Mouse (Mus musculus): ENCODE measurements around the gene Ace. TPM values are rescaled to one million over a fixed set of nuclear protein-coding genes. Genes with fewer than 3 reads are reported as not detected.
A peak's percentile ranks its signal among the peaks of the same experiment; 100 is the strongest.
"Not testable (repeated sequence)": the region's sequence is repeated elsewhere in the genome, so short reads cannot be mapped to it uniquely, and the experiment has no call there.

Ace gene
- polyA plus RNA-seq, 1 experiment = 1.3 TPM

DNA sequence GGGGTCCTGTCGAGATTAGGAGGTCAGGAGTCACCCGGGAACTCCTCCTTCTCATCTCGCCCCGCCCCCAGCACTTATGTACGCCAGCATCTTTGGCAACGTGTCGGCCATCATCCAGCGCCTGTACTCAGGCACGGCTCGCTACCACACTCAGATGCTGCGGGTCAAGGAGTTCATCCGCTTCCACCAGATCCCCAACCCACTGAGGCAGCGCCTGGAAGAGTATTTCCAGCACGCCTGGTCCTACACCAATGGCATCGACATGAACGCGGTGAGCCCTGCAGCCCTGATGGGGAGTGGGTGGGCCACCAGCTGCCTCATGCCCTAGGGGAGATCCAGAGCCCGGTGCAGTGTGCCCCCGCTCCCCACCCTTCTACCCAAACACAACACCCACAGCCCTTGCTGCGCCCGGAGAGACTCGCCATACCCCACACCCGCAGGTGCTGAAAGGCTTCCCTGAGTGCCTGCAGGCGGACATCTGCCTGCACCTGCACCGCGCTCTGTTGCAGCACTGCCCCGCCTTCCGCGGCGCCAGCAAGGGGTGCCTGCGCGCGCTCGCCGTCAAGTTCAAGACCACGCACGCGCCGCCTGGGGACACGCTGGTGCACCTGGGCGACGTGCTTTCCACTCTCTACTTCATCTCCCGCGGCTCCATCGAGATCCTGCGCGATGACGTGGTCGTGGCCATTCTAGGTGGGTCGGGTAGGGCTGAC is 52.5 kb downstream of the Ace start:
- no peaks in the 10 kb centered on the region for H3K79me2 ChIP-seq (ENCODE audit: control insufficient read depth, insufficient read depth)
- H3K4me2 ChIP-seq (ENCODE audit: low read depth) = no peak overlapping the region
- no peak overlapping the region for H3ac ChIP-seq (ENCODE audit: control insufficient read depth, insufficient read length)
- peaks cover 82% of the 10 kb centered on the region for H3K27me3 ChIP-seq (ENCODE audit: control insufficient read depth, insufficient read depth, insufficient read length)
- H3K36me3 ChIP-seq (ENCODE audit: control insufficient read depth, insufficient read depth) = no peaks in the 10 kb centered on the region
- H3K4me3 ChIP-seq = no peak overlapping the region
- TF ChIP-seq CEBPB (IDR thresholded peaks at IDR 0.05; ENCODE audit: insufficient read depth, poor library complexity, severe bottlenecking) = no peak
- no peak for TF ChIP-seq USF1 (IDR thresholded peaks at IDR 0.05; ENCODE audit: low read depth)
- no peak for TF ChIP-seq TCF12 (IDR thresholded peaks at IDR 0.05; ENCODE audit: insufficient read depth, poor library complexity, severe bottlenecking)
- TF ChIP-seq REST (IDR thresholded peaks at IDR 0.05; ENCODE audit: insufficient read depth, insufficient read length) = no peak
- TF ChIP-seq SRF (IDR thresholded peaks at IDR 0.05; ENCODE audit: control insufficient read depth, insufficient read length, low read depth) = no peak
- TF ChIP-seq E2F4 (IDR thresholded peaks at IDR 0.05; ENCODE audit: insufficient read depth) = no peak
- no peak for TF ChIP-seq POLR2A (IDR thresholded peaks at IDR 0.05; ENCODE audit: insufficient read length, low read depth)
- TF ChIP-seq TCF3 (IDR thresholded peaks at IDR 0.05; ENCODE audit: insufficient read length, low read depth) = no peak
- TF ChIP-seq POLR2AphosphoS2 (IDR thresholded peaks at IDR 0.05; ENCODE audit: insufficient read length, low read depth) = no peak
- no peak for TF ChIP-seq MAX (IDR thresholded peaks at IDR 0.05; ENCODE audit: low read depth)
- no peak for TF ChIP-seq MYOG (IDR thresholded peaks at IDR 0.05; ENCODE audit: control insufficient read depth in 1 of 3, insufficient read depth in 1 of 3, insufficient read length in 2 of 3, low read depth in 2 of 3)
- no peak for TF ChIP-seq MYOD1 (IDR thresholded peaks at IDR 0.05; ENCODE audit: control insufficient read depth in 1 of 3, insufficient read length in 2 of 3, low read depth in 2 of 3)

DNA sequence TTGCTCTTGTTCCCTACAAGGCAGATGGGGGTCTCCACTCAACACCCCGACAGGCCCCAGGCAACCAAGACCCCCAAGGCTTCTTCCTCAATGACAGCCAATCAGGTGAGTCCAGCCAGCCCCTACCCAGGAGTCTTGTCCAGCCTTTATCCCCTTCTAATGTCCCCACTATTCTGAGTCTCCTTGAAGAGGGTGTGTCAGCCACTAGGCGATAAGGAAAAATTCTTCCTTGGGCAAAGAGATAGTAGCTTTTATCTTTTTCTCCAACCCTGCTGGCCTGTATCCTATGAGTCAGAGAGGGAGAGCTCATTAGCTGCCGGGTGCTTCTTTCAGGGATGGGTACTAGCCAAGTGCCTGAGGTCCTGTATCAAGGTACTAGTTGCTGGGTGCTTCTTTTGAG is 58.0 kb downstream of the Ace start:
- no peaks in the 10 kb centered on the region for H3K79me2 ChIP-seq (ENCODE audit: control insufficient read depth, insufficient read depth)
- H3K36me3 ChIP-seq (ENCODE audit: control insufficient read depth, insufficient read depth) = no peaks in the 10 kb centered on the region
- H3K4me3 ChIP-seq = no peak overlapping the region
- TF ChIP-seq USF1 (IDR thresholded peaks at IDR 0.05; ENCODE audit: low read depth) (no peak), MYOG (IDR thresholded peaks at IDR 0.05; ENCODE audit: control insufficient read depth in 1 of 3, insufficient read depth in 1 of 3, insufficient read length in 2 of 3, low read depth in 2 of 3) (no peak), CEBPB (IDR thresholded peaks at IDR 0.05; ENCODE audit: insufficient read depth, poor library complexity, severe bottlenecking) (no peak), TCF12 (IDR thresholded peaks at IDR 0.05; ENCODE audit: insufficient read depth, poor library complexity, severe bottlenecking) (no peak), E2F4 (IDR thresholded peaks at IDR 0.05; ENCODE audit: insufficient read depth) (no peak), SRF (IDR thresholded peaks at IDR 0.05; ENCODE audit: control insufficient read depth, insufficient read length, low read depth) (no peak), MAX (IDR thresholded peaks at IDR 0.05; ENCODE audit: low read depth) (no peak)
- H3K27me3 ChIP-seq (ENCODE audit: control insufficient read depth, insufficient read depth, insufficient read length) = peaks cover 47% of the 10 kb centered on the region
- H3K4me2 ChIP-seq (ENCODE audit: low read depth) = no peak overlapping the region
- H3ac ChIP-seq (ENCODE audit: control insufficient read depth, insufficient read length) = no peak overlapping the region

DNA sequence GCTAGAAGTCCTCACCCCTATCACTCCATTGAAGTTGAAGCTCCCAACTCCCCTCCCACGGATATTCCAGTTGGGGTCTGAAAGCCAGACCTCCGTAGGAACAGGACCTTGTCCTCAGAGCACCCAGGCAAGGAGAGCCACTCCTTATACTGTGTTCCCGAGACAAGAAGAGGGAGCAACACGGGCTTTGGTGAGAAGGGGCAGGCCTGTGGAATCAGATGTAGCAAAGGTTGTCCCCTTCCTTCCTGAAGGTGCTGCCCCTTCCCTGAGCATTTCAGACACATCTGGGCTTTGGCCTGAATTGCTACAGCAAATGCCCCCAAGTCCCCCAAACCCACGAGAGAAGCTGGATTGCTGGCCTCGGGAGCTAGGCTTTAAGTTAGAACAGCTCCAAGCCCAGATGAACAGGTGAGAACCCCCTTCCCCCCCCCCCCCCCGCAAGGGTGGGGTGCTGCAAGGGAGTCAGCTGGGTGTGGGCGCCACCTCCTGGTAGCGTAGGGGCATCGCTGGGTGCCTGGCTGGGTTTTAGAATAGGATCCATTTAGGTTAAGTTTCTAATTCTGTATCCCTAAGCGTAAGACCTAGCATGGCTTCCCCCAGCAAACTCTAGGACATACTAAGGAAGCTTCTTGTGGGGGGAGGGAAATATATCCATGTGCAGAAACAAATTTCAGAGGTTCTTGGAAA is 58.9 kb downstream of the Ace start:
- no peak overlapping the region for H3ac ChIP-seq (ENCODE audit: control insufficient read depth, insufficient read length)
- H3K4me2 ChIP-seq (ENCODE audit: low read depth) = no peak overlapping the region
- no peaks in the 10 kb centered on the region for H3K79me2 ChIP-seq (ENCODE audit: control insufficient read depth, insufficient read depth)
- TF ChIP-seq SRF (IDR thresholded peaks at IDR 0.05; ENCODE audit: control insufficient read depth, insufficient read length, low read depth) = no peak
- no peak for TF ChIP-seq TCF3 (IDR thresholded peaks at IDR 0.05; ENCODE audit: insufficient read length, low read depth)
- no peak for TF ChIP-seq MAX (IDR thresholded peaks at IDR 0.05; ENCODE audit: low read depth)
- peak in 1 of 3 experiments; percentile 61 for TF ChIP-seq MYOD1 (IDR thresholded peaks at IDR 0.05; ENCODE audit: control insufficient read depth in 1 of 3, insufficient read length in 2 of 3, low read depth in 2 of 3)
- TF ChIP-seq MYOG (IDR thresholded peaks at IDR 0.05; ENCODE audit: control insufficient read depth in 1 of 3, insufficient read depth in 1 of 3, insufficient read length in 2 of 3, low read depth in 2 of 3) = peak in 1 of 3 experiments; percentile 59
- H3K4me3 ChIP-seq = no peak overlapping the region
- H3K27me3 ChIP-seq (ENCODE audit: control insufficient read depth, insufficient read depth, insufficient read length) = peaks cover 39% of the 10 kb centered on the region
- H3K36me3 ChIP-seq (ENCODE audit: control insufficient read depth, insufficient read depth) = no peaks in the 10 kb centered on the region

DNA sequence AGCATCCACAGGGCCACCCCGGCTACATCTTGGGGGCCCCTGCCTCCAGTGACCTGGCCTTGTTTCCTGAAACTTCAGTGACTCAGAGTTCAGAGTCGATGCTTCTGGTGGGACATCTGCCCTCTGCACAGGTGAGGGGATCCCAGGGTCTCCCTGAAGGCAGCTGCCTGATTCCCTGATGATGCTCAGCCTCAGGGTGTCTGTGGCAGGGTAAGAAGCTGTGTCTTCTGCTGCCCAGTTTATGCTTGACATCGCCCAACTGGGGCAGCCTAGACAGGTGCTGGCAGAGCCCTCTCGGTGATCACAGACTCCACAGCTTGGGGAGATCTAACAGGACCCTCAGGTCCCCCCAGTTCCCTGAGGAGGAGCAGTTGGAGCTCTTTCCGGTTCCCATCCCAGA is 59.9 kb downstream of the Ace start:
- no peak for TF ChIP-seq USF1 (IDR thresholded peaks at IDR 0.05; ENCODE audit: low read depth)
- no peak for TF ChIP-seq MAX (IDR thresholded peaks at IDR 0.05; ENCODE audit: low read depth)
- TF ChIP-seq REST (IDR thresholded peaks at IDR 0.05; ENCODE audit: insufficient read depth, insufficient read length) = no peak
- no peak for TF ChIP-seq E2F4 (IDR thresholded peaks at IDR 0.05; ENCODE audit: insufficient read depth)
- TF ChIP-seq CEBPB (IDR thresholded peaks at IDR 0.05; ENCODE audit: insufficient read depth, poor library complexity, severe bottlenecking) = no peak
- TF ChIP-seq POLR2AphosphoS2 (IDR thresholded peaks at IDR 0.05; ENCODE audit: insufficient read length, low read depth) = no peak
- TF ChIP-seq MYOD1 (IDR thresholded peaks at IDR 0.05; ENCODE audit: control insufficient read depth in 1 of 3, insufficient read length in 2 of 3, low read depth in 2 of 3) = no peak
- TF ChIP-seq SRF (IDR thresholded peaks at IDR 0.05; ENCODE audit: control insufficient read depth, insufficient read length, low read depth) = no peak
- no peak for TF ChIP-seq TCF3 (IDR thresholded peaks at IDR 0.05; ENCODE audit: insufficient read length, low read depth)
- no peak for TF ChIP-seq TCF12 (IDR thresholded peaks at IDR 0.05; ENCODE audit: insufficient read depth, poor library complexity, severe bottlenecking)
- no peak for TF ChIP-seq POLR2A (IDR thresholded peaks at IDR 0.05; ENCODE audit: insufficient read length, low read depth)
- no peak for TF ChIP-seq MYOG (IDR thresholded peaks at IDR 0.05; ENCODE audit: control insufficient read depth in 1 of 3, insufficient read depth in 1 of 3, insufficient read length in 2 of 3, low read depth in 2 of 3)
- Histone ChIP-seq H3K27me3 (ENCODE audit: control insufficient read depth, insufficient read depth, insufficient read length) (peaks cover 32% of the 10 kb centered on the region), H3K4me3 (no peak overlapping the region), H3K4me2 (ENCODE audit: low read depth) (no peak overlapping the region), H3K36me3 (ENCODE audit: control insufficient read depth, insufficient read depth) (no peaks in the 10 kb centered on the region), H3K79me2 (ENCODE audit: control insufficient read depth, insufficient read depth) (no peaks in the 10 kb centered on the region), H3ac (ENCODE audit: control insufficient read depth, insufficient read length) (no peak overlapping the region)

- not testable (repeated sequence) for H3K4me3 ChIP-seq; H3K4me2 ChIP-seq (ENCODE audit: low read depth); H3K36me3 ChIP-seq (ENCODE audit: control insufficient read depth, insufficient read depth); H3K27me3 ChIP-seq (ENCODE audit: control insufficient read depth, insufficient read depth, insufficient read length); H3K79me2 ChIP-seq (ENCODE audit: control insufficient read depth, insufficient read depth); H3ac ChIP-seq (ENCODE audit: control insufficient read depth, insufficient read length)
Measured at GRCm38 (mm10) chr11:106032074-106032473, 64.3 kb downstream of the Ace start.
